Mouse (Mus musculus): Measurements from ENCODE around the gene Pex1.
"Not testable (repeated sequence)": the region's sequence is repeated elsewhere in the genome, so short reads cannot be mapped to it uniquely, and the experiment has no call there.

Gene Pex1

GRCm38 (mm10) chr5:3595693-3596398, at the start of gene Pex1:
Gene Pex1 (plus strand): TSS chr5:3596066.
- ATAC-seq (ENCODE audit: insufficient number of reproducible peaks, low FRiP score, low TSS enrichment), result peak; percentile 97

DNA sequence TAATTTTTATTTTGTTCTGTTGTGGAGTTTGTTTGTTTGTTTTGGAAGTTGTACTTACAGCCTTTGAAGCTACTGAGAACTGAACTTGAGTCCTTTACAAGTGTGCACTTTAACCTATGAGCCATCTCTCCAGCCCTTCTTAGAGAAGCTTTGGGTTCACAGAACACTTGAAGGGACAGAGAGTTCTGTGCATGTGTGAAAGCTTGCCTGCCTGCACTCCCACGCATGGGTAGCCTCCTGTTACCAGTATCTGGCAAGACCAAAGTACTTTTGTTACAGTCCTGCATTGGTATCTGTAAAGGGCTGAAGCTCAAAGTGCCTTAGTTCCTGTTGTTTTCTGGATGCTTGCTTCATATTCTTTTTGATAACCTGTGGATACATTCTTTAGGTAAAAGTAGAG, 49.6 kb upstream of the Pex1 start:
- no peak for ATAC-seq (ENCODE audit: insufficient number of reproducible peaks, low FRiP score, low TSS enrichment)

- ATAC-seq (ENCODE audit: insufficient number of reproducible peaks, low FRiP score, low TSS enrichment), result no peak
These were observed 44.4 kb upstream of the Pex1 start for GRCm38 (mm10) chr5:3551481-3551880.

DNA sequence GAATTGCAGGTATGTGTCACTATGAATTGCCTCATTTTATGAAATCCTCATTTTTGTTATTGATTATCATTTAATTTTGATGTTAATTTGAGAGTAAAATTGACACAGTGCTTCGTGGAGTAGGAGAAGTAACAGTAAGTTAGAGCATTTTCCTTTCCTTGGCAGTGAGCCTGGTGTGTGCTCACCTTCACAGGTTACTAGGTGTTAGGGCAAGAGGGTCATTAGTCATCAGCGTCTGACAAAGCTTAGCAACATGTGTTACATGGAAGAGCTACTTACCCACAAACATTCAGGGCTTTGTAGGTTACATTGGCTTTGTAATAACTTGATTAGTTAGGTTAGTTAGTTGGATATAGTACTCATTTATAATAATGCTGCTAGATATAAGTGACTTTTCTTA, 41.7 kb upstream of the Pex1 start:
- ATAC-seq (ENCODE audit: insufficient number of reproducible peaks, low FRiP score, low TSS enrichment), result no peak

DNA sequence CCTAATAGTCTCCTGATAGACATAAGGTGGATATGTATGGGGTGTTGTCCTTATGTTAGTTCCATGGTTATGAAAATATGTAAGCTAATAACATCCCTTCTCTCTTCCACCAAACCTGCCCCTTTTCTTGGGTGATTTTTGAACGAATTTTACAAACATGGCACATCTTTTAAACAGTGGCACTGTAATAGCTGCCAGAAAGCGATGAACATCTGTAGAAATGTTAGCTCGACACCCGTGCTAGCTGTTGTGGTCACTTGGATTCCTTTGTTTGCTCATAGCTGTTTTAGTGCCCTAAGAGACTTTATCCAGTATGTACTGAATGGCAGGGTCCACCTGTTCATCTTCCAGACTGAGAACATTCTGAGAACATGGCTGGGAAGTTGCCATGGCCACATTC, 24.6 kb upstream of the Pex1 start, which contains the start of gene 1700109H08Rik:
Gene 1700109H08Rik (plus strand): TSS at position 301 of the 400 bp plus-strand sequence.
- no peak for ATAC-seq (ENCODE audit: insufficient number of reproducible peaks, low FRiP score, low TSS enrichment)

GRCm38 (mm10) chr5:3574825-3575224, 21.0 kb upstream of the Pex1 start:
- ATAC-seq (ENCODE audit: insufficient number of reproducible peaks, low FRiP score, low TSS enrichment), result no peak

GRCm38 (mm10) chr5:3577939-3578338, 17.9 kb upstream of the Pex1 start:
- no peak for ATAC-seq (ENCODE audit: insufficient number of reproducible peaks, low FRiP score, low TSS enrichment)

DNA sequence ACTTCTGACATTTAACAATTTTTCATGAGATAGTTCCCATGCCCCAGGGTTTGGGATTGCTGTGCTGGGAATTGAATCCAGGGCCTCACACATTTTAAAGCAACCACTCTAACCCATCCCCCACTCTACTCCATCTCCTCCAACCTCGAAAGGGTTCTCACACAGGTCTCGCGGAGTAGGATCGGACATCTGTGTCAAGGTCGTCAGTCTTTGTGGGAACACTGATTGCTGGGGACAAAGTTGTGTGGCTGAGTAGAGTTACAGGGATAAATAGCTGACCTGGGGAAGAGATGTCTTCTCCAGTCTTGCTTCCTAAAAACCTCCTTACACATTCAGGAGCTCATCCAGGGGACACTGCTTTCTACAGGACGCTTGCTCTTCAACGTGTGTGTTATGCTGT, 16.8 kb upstream of the Pex1 start:
- ATAC-seq (ENCODE audit: insufficient number of reproducible peaks, low FRiP score, low TSS enrichment), result no peak

GRCm38 (mm10) chr5:3596399-3596766, 517 bp downstream of the Pex1 start, which contains the start of gene Rbm48:
Gene Rbm48 (minus strand): TSS chr5:3596585.
- ATAC-seq (ENCODE audit: insufficient number of reproducible peaks, low FRiP score, low TSS enrichment), result peak; percentile 73

DNA sequence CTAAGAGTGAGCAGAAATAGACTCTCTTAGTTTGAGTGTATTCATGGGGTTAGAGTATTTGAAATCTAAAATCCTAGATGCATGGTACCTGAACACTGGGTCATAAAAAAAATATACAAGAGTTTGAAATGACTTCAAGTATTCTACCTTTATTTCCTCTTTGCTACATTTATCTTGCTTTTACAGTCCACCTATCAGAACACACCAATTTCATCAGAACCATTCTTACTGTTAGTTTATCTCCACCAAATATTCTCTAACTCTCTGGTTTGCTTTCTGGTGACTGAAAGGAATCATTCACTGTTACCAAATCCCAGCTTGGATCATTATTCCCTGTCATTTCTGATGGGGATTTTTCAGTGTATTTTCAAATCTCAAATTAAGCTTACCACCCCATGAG, 1.3 kb downstream of the Pex1 start:
- ATAC-seq (ENCODE audit: insufficient number of reproducible peaks, low FRiP score, low TSS enrichment), result no peak

GRCm38 (mm10) chr5:3598766-3599165, 2.9 kb downstream of the Pex1 start:
- no peak for ATAC-seq (ENCODE audit: insufficient number of reproducible peaks, low FRiP score, low TSS enrichment)

GRCm38 (mm10) chr5:3600298-3600697, 4.4 kb downstream of the Pex1 start:
- ATAC-seq (ENCODE audit: insufficient number of reproducible peaks, low FRiP score, low TSS enrichment), result no peak

GRCm38 (mm10) chr5:3600790-3601189, 4.9 kb downstream of the Pex1 start:
- ATAC-seq (ENCODE audit: insufficient number of reproducible peaks, low FRiP score, low TSS enrichment), result no peak

GRCm38 (mm10) chr5:3607114-3607513, 11.2 kb downstream of the Pex1 start:
- ATAC-seq (ENCODE audit: insufficient number of reproducible peaks, low FRiP score, low TSS enrichment), result no peak

DNA sequence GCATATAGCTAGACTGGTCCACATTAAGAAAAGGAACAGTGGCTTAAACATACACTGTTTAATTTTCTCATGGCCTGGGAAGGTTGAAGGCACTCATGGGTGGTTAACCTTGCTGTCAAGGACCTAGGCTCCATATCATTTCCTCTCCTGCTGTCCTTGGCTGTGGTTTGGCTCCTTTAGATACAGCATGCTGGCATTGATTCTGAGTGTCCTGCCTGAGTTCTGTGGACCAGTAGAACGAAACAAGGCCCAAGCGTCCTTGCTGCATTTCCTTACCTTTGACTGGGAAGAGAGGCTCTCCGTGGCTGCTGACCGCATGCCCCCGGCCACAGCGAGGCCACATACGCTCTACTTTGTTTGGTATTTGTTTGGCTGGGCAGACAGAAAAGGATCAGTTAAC, 13.4 kb downstream of the Pex1 start:
- no peak for ATAC-seq (ENCODE audit: insufficient number of reproducible peaks, low FRiP score, low TSS enrichment)

DNA sequence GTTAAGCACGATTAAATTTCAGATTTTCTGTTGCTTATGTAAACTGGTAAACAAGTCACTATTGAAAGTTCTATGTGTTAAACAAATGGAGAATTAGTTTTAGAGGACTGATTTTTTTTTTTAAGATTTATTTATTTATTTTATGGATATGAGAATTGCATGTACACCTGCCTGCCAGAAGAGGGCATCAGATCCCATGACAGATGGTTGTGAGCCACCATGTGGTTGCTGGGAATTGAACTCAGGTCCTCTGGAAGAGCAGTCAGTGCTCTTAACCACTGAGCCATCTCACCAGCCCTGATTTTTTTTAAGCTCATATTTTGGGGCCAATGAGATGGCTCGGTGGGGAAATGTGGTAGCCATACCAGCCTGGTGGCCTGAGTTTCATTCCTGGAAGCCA, 16.0 kb downstream of the Pex1 start:
- ATAC-seq (ENCODE audit: insufficient number of reproducible peaks, low FRiP score, low TSS enrichment), result not testable (repeated sequence)

DNA sequence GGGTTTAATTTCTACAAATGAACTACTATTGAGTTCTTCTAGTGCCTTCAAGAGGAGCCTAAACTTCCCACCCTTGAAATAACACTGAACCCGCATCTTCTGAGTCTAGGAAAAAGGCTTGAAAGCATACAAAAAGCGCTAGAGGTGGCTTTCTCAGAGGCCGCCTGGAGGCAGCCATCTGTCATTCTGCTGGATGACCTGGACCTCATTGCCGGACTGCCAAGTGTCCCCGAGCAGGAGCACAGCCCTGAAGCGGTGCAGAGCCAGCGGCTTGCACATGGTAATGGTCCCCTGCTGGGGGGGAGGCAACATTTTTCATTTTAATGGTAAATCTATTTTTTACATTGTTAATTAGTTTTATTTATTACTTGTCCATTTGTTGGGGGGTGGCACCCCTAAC, 24.6 kb downstream of the Pex1 start:
- peak; percentile 97 for ATAC-seq (ENCODE audit: insufficient number of reproducible peaks, low FRiP score, low TSS enrichment)

DNA sequence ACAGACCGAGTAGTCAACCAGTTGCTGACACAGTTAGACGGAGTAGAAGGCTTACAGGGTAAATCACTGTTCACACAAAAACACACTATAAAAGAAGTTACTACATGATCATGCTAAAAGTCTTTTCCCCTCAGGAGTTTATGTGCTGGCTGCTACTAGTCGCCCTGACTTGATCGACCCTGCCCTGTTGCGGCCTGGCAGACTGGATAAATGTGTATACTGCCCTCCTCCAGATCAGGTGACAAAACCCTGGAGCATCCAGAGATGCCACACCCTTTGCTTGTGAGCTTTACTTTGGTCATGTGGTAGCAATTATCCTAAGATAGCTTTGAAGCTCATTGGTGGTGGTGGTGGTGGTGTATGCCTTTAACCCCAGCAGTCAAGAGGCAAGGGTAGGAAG, 34.2 kb downstream of the Pex1 start:
- no peak for ATAC-seq (ENCODE audit: insufficient number of reproducible peaks, low FRiP score, low TSS enrichment)

DNA sequence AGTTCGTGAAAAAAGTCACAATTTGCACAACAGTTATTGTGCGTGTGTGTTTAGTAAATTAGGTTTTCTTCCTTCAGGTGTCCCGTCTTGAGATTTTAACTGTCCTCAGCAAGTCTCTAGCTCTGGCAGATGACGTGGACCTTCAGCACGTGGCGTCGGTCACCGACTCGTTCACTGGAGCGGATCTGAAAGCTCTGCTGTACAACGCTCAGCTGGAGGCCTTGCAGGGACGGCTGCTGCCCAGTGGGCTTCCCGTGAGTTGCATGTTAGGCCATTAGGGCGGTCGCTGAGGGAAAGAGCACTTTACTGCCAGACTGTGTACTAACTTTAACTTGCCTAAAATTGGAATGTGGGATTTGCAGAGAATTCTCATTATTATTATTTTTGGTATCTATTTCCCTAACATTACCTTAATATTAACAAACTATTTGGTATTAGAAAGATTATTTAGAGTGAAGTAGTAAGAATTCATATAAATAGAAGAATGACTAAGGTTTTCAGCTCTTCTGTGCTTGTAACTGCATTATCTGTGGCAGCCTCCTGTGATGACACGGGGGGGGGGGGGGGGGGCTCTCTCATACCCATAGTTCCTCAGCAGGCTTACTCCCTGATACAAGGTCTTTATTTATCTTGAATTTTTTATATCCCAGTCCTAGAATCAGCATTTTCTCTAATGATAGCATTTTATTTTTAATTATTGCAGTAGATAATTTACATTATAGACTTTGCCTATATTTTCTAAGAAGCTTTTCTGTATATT, 35.8 kb downstream of the Pex1 start:
- ATAC-seq (ENCODE audit: insufficient number of reproducible peaks, low FRiP score, low TSS enrichment), result no peak

DNA sequence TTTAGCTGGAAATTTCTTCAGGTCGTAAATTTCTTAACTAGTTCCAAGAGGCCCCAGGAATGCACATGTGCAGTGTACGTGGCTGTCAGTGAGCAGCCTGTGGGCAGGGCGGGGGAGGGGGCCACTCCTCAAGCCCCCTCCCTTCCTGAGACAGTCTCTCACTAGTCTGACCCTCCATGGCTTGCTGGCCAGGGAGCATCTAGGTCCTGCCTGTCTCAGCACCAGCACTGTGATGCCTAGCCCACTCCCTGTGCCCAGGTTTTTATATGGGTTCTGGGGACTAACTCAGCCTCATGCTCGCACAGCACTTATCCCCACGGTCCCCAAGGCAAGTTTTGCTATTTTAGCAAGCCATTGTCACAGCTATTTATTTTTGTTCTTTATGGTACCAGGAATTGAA, 36.4 kb downstream of the Pex1 start:
- no peak for ATAC-seq (ENCODE audit: insufficient number of reproducible peaks, low FRiP score, low TSS enrichment)

GRCm38 (mm10) chr5:3633315-3633714, 37.4 kb downstream of the Pex1 start:
- no peak for ATAC-seq (ENCODE audit: insufficient number of reproducible peaks, low FRiP score, low TSS enrichment)

DNA sequence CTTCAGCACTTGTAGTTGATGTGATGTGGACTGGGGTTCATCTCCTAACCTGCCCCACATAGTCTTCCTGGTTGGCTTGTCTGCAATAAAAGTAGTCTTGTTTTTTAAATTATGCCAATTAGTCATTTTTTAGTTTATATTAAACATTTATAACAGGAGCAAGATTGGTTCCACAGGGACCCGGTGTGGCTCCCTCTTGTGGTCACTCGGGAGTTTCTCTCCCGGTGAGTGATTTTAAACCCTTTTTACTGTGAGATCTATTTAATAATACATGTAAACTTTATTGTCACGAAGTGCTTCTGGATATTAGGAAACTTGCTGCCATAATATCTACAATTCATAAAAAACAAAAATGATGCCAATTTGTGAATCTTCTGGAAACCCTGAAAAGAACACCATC, 38.1 kb downstream of the Pex1 start:
- ATAC-seq (ENCODE audit: insufficient number of reproducible peaks, low FRiP score, low TSS enrichment), result no peak
